Mouse (Mus musculus) macrophage (primary cell): ENCODE measurements around the gene Ndufaf8. TPM values are rescaled to one million over a fixed set of nuclear protein-coding genes. Genes with fewer than 3 reads are reported as not detected.

Experiments used
- H3K27ac ChIP-seq: fragments of 350-480 bp; formaldehyde crosslinking; 2 replicates; pipeline ENCODE4 v1.9.0; 2021
- H3K36me3 ChIP-seq: fragments of 350-480 bp; formaldehyde crosslinking; 2 replicates; pipeline ENCODE4 v1.9.0; 2021; ENCODE audit errors: inconsistent target
- H3K4me3 ChIP-seq: fragments of 350-480 bp; formaldehyde crosslinking; 2 replicates; pipeline ENCODE4 v1.9.0; 2021; ENCODE audit errors: inconsistent target
- H3K79me2 ChIP-seq: fragments of 350-480 bp; formaldehyde crosslinking; 2 replicates; pipeline ENCODE4 v1.9.0; 2021; ENCODE audit errors: inconsistent target
- WGBS: methylation state at CpG from one replicate; pipeline ENCODE4 v1.1.7; 2026; ENCODE audit warnings: inconsistent platforms; ENCODE audit not compliant: missing documents; 5-methylcytosine and 5-hydroxymethylcytosine counted together
- polyA plus RNA-seq: library from polyadenylated mRNA; stranded (reverse); fragments of 250-400 nt; gene quantifications from 3 replicates; pipeline ENCODE4 v1.2.4, GENCODE M21; 2018; ENCODE audit warnings: inconsistent platforms

The Ndufaf8 gene
- polyA plus RNA-seq, 1 experiment from 2014 or later = 4.7 TPM

GRCm38 (mm10) chr11:120070286-120070930 lies 28.3 kb upstream of the Ndufaf8 start:
- no peak overlapping the region for H3K4me3 ChIP-seq
- H3K79me2 ChIP-seq = no peaks in the 10 kb centered on the region
- H3K27ac ChIP-seq = no peak overlapping the region
- 97% methylated on average over 23 of the region's 27 CpGs for WGBS
- H3K36me3 ChIP-seq = no peaks in the 10 kb centered on the region

GRCm38 (mm10) chr11:120071065-120071464 lies 27.7 kb upstream of the Ndufaf8 start:
- 19% methylated on average over 12 of the region's 12 CpGs for WGBS
- H3K36me3 ChIP-seq = no peaks in the 10 kb centered on the region
- H3K79me2 ChIP-seq = no peaks in the 10 kb centered on the region
- no peak overlapping the region for H3K27ac ChIP-seq
- H3K4me3 ChIP-seq = no peak overlapping the region

GRCm38 (mm10) chr11:120071731-120072320 lies 26.9 kb upstream of the Ndufaf8 start:
- Histone ChIP-seq H3K36me3 (no peaks in the 10 kb centered on the region), H3K79me2 (no peaks in the 10 kb centered on the region), H3K4me3 (no peak overlapping the region), H3K27ac (no peak overlapping the region)
- 93% methylated on average over 7 of the region's 7 CpGs for WGBS

DNA sequence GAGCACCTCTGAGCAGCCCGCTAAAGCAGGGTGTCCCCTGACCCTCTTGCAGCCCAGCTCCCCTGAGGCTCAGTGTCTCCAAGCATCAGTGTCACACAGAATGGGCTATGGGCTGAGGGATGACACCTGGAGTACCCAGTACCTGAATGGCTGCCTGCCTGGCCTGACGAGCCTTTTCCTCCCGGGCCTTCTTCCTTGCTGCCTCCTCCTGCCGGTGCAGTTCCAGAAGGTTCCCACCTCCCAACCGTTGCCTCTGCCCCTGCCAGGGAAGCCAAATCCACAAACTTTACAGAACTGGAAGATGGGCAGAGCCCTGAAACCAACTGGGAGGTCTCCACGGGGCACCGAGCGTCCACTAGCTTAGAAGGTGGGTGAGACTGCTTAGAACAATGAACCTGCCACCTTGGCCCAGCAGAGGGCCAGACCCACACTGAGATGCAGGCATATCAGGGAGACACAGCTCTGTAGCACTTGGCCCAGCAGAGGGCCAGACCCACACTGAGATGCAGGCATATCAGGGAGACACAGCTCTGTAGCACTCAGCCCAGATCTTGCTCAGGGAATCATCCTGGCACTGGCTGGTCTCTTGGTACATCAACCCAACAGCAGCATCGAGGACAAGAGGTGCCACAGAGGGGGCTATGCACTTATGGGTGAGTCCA lies 25.6 kb upstream of the Ndufaf8 start:
- Histone ChIP-seq H3K36me3 (no peaks in the 10 kb centered on the region), H3K4me3 (no peak overlapping the region), H3K79me2 (no peaks in the 10 kb centered on the region), H3K27ac (no peak overlapping the region)
- WGBS = 94% methylated on average over 9 of the region's 9 CpGs

DNA sequence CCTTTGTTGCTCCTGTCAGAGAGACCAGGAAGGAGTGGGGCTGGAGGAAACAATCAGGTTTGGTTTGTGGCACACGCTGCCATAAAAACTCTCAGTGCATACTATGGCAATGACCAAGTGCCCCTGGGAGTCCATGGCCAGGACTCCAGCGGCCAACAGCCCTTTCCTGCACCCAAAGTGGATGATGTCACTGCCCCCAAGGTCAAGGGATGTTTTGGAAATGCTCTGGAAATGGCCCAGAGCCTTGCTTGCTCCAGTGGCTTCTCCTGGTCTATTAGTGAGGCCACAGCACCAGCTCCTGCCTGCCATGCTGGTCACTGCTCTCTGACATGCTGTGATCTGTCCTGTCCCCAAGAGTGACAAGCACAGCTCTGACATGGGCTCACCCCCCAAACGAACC lies 22.5 kb upstream of the Ndufaf8 start:
- Histone ChIP-seq H3K4me3 (no peak overlapping the region), H3K27ac (no peak overlapping the region), H3K79me2 (no peaks in the 10 kb centered on the region), H3K36me3 (no peaks in the 10 kb centered on the region)
- WGBS = 88% methylated on average over 3 of the region's 3 CpGs

- no peak overlapping the region for H3K4me3 ChIP-seq
- no peaks in the 10 kb centered on the region for H3K79me2 ChIP-seq
- H3K36me3 ChIP-seq = no peaks in the 10 kb centered on the region
- no peak overlapping the region for H3K27ac ChIP-seq
- 100% methylated on average over 6 of the region's 6 CpGs for WGBS
These were observed 18.4 kb upstream of the Ndufaf8 start for GRCm38 (mm10) chr11:120080282-120080681.

DNA sequence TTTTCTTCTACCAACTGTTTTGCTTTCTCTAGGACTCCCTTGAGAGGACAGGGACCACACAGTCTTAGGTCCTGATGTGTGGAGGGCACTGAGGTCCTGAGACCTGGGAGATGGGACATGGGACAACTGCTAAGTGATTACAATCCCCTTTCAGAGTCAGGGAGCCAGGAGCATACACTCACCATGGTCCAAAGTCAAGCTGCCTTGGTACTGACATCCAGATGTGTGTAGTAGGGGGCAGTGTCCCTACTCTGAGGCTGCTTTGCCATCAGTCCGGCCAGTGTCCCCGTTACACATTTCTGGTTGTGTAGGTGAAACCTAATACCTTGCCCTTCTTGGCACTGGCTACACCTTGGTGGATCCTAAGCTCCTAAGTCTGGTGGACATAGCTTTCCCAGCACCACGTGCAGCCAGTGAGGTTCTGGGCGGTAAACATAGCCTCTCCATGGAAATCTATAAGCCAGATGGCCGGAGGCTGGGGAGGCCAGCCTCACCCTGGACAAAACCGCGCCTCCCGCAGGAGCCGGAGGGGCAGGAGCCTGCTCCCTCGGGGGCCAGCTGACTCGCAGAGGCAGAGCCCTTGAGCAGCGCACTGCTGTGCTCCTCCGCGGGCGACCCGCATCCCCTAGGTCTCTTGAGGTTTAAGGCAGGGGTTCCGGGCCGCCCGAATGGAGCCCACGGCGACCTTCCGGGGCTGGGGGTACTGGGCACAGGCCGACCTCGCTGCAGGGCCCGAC lies 12.7 kb upstream of the Ndufaf8 start:
- Histone ChIP-seq H3K4me3 (peak overlapping the region; percentile 22), H3K79me2 (no peaks in the 10 kb centered on the region), H3K27ac (no peak overlapping the region), H3K36me3 (peaks cover 5% of the 10 kb centered on the region; the same call in 1 of the 2 replicates)
- WGBS = under 1% methylated on average over 25 of the region's 25 CpGs

DNA sequence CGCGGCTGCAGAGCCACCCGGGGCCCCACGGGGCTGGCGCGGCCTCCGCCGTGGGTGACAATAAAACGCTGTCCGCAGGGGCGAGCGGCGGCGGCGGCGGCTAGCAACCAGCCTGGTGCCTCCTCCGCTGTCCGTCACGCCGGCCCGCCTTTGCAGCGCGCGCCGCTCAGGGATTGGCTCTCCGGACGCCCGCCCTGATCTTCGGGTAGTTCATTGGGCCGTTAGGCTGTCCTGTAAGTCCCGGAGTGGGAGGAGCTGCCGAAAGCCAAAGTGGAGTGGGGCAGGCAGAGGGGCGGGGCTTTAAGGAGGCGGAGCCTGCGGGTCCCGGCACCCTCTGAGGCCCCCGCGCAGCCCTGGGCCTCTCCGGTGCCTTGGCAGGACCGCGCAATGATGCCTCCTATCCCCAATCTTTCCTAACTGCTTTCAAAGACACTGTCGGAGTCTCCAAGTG lies 12.0 kb upstream of the Ndufaf8 start, which contains the start of gene Cep131:
Gene Cep131, minus strand, starts transcription at position 126 of the 451 bp plus-strand sequence.
- H3K4me3 ChIP-seq = peak within 1 kb of the TSS; percentile 22
- H3K27ac ChIP-seq = no peak within 1 kb of the TSS
- H3K79me2 ChIP-seq = no peaks in the 10 kb centered on the region
- WGBS = under 1% methylated on average over 42 of the region's 42 CpGs
- peaks cover 12% of the 10 kb centered on the region; the same call in 1 of the 2 replicates for H3K36me3 ChIP-seq

GRCm38 (mm10) chr11:120090661-120091060 lies 8.1 kb upstream of the Ndufaf8 start:
- H3K27ac ChIP-seq = no peak overlapping the region
- peaks cover 44% of the 10 kb centered on the region for H3K36me3 ChIP-seq
- 91% methylated on average over 4 of the region's 4 CpGs for WGBS
- H3K4me3 ChIP-seq = no peak overlapping the region
- no peaks in the 10 kb centered on the region for H3K79me2 ChIP-seq

DNA sequence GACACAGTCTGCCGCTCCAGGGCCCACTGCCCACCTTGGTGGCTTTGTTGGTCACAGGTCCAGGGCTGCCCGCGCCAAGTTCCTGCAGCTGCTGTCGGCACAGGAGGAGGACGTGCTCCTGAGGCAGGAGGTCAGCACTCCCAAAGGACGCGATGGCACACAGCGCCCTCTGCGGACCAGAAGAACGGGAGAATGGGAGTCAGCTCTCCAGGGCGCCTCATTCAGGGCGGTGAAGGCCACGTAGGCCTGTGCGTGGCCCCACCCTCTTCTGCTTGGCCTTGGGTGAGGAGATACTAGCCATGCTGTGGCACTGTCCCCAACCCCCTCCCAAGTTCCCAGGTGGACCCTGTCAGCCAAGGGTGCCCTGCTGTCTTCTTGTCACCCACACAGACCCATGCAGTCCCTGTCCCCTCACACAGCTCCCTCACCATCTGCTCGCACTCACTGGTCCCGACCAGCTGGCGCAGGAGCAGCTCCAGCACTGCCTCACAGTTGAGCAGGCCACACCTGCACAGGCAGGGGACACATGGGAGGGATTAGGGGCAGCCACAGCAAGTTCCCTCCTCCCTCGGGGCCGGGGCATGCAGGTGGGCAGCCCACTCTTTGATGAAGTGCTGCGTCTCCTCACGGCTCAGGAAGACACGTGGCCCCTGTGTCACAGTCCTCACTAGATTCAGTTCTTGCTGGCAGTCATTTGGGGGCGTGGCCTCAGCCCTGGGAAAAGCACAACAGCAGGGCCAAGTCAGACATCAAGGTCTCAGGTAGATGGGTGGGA lies 5.7 kb upstream of the Ndufaf8 start:
- no peak overlapping the region for H3K27ac ChIP-seq
- H3K79me2 ChIP-seq = peaks cover 14% of the 10 kb centered on the region; the same call in 1 of the 2 replicates
- H3K36me3 ChIP-seq = peaks cover 47% of the 10 kb centered on the region
- WGBS = 96% methylated on average over 23 of the region's 23 CpGs
- no peak overlapping the region for H3K4me3 ChIP-seq

GRCm38 (mm10) chr11:120101036-120101435 lies 2.3 kb downstream of the Ndufaf8 start:
- H3K36me3 ChIP-seq = peaks cover 22% of the 10 kb centered on the region; the same call in 1 of the 2 replicates
- no peak overlapping the region for H3K4me3 ChIP-seq
- WGBS = 0% methylated on average over 3 of the region's 3 CpGs
- no peak overlapping the region for H3K27ac ChIP-seq
- peaks cover 26% of the 10 kb centered on the region; the same call in 1 of the 2 replicates for H3K79me2 ChIP-seq

- H3K79me2 ChIP-seq = peaks cover 8% of the 10 kb centered on the region; the same call in 1 of the 2 replicates
- H3K27ac ChIP-seq = no peak overlapping the region
- WGBS = 100% methylated on average over 3 of the region's 3 CpGs
- H3K36me3 ChIP-seq = peaks cover 46% of the 10 kb centered on the region
- H3K4me3 ChIP-seq = no peak overlapping the region
These were observed 4.8 kb downstream of the Ndufaf8 start for GRCm38 (mm10) chr11:120103431-120103997.

- H3K79me2 ChIP-seq = no peaks in the 10 kb centered on the region
- H3K27ac ChIP-seq = no peak overlapping the region
- H3K36me3 ChIP-seq = peaks cover 67% of the 10 kb centered on the region
- 85% methylated on average over 2 of the region's 2 CpGs for WGBS
- H3K4me3 ChIP-seq = no peak overlapping the region
These were observed 8.3 kb downstream of the Ndufaf8 start for GRCm38 (mm10) chr11:120107026-120107425.
